Mouse (Mus musculus): ENCODE measurements at regions not wholly inside any gene's neighbourhood (a gene's known extent, or its start where the extent isn't known, plus 50 kb on each side); places are given as distances from the start of the nearest gene placed in this dataset.

DNA sequence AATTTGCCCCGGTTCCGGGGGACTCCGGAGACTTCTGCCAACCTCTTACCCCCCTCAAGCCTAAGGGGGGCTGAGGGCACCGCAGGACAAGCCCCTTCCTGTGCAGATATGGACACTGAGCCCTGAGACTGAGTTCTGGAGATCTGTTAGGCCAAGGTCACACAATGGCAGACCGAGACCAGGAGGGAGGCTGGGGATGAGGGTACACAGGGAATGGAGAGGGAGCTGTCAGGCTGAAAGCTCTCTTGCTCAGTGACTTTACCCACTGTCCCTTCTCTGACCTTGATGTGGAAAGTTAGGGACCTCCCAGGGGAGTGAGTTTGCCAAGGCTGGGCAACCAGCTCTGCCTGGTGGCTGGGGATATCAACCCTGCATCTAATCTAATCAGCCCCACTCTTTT is 82.7 kb downstream of the Cstad start:
- no peak for DNase-seq (ENCODE audit: low spot score in 2 of 2)

DNA sequence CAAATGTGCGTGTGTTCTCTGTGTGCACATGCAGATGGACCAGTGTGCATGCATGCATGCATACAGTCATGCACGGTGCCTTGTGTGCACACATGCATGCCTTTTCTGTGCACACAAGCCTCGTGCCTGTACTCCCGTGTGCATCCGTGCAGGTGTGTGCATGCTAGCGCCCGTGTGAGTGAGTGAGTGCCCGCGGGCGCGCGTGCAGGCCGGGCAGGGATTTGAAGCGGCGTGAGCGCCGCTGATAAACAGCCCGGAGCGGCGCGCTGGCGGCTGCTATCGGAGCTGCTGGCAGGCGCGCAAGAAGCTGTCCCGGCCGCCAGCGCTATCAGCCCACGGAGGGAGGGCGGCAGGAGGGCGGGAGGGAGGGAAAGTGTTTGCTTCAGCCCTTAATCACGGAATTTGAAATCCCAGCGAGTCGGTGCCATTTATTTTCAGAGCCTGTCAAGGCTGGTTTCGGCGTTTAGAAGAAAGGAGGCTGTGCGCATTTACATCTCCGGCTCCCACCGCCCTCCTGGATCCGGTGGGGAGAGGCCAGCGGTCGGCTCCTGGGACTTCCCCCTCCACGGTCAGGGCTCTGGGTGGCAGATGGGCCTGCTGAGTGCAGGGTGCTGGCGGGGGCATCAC is 82.1 kb downstream of the Cstad start:
- DNase-seq (ENCODE audit: low spot score in 2 of 2) = peak in 1 of 2 experiments; percentile 48

DNA sequence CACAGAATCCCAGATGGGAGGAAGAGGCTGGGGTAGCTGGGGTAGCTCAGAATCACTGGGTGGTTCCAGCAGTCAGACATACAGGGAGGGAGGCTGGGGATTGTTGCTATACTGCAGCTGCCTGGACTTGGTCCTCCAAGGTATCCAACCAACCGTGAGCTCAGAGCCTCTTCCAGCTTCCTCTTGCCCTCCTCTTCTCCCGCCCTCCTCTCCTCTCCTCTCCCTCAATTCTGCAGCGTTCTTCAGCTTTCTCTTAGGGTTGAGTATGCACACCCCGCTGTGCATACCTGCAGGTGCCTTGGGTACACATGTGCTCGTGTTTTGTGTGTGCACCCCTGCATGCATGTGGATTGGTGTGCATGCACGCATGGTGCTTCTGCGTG is 81.6 kb downstream of the Cstad start:
- no peak for DNase-seq (ENCODE audit: low spot score in 2 of 2)

DNA sequence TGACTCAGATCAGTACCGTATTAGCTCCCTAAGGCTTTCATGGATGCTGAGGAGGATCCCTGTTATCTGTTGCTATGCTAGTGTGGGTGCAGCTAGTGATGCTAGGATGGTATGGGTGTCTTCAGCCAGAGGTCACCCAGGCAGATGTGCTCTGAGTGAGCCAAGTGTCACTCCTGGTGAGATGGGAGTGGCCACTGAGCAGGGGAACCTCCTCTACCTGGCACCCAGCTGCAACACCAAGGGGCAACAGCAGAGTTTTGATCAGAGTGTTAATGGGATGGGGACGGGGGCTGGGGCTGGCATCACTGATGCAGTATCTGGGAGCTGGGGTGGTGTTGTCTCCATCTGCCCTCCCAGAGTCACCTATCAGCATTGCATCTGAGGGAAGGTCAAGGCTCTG is 81.0 kb downstream of the Cstad start:
- no peak for DNase-seq (ENCODE audit: low spot score in 2 of 2)

DNA sequence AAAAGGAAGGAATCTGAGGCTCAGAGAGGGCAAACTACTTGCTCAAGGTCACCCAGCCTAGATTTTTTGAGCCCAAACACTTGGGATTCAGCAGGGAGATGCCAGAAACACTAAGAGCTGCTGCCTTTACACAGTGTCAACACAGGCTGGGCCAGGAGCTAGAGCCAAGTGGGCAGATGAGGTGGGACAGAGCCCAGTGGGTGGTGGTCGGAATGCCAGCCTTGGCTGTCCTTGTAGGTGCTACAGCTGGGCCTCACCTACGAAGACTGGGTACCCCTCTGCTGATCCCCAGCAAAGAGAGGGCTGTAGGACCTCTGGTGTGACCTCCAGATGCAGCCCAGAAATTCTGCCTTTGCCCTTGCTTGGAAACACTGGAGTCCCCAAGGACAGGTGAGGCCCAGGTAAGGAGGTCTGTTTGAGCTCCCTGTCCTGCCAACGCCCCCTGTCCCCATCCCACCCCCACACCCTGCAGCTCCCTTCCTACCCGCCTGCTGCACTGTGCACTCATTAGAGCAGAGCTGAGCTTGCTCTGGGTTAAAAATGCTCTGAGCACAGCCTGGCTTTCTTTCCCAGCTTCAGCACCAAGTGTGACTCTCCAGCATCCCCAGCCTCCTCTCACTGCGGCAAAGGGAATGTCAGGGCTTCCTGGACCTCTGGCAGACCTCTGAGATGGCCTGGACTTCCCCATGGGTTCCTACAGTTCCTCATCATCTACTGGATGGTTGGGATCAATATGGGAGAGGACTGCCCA is 76.2 kb downstream of the Cstad start:
- DNase-seq (ENCODE audit: low spot score in 2 of 2) = no peak

DNA sequence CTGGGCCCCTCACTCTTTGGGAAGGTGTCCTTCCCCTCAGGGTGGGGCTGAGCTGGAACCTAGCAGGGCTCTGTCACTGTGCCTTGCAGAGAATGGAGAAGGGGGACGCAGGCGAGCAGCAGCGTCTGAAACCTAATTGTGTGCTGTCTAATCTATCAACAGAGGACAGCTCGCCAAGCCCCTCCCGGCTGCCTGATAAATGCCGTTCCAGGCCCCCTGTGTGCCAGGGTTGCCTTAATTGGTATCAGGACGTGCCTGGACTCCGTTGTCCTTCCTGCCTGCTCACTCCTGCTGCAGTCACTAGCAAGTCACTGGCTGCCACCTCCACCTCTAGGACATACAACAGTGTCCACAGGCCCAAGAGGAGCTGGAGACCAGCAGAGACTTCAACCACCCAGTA is 72.6 kb downstream of the Cstad start:
- DNase-seq (ENCODE audit: low spot score in 2 of 2) = no peak

DNA sequence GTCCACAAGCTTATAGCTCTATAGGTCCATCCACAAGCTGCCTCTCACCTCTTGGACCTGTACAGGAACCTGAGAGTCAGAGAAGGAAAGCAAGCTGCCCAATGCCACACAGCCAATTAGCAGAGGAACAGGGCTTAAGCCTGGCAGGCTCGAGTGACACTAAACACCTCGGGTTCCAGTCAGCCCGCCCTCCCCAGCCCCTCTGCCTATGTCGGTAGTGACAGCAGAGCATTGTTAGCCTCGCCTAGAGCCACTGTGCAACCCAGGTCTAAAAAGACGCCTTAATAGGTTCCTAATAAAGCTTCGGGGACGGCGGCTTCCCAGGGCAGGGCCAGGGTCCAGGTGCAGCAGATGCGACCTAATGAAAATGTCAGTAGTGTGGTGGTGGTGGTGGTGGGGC is 66.3 kb downstream of the Cstad start:
- no peak for DNase-seq (ENCODE audit: low spot score in 2 of 2)

DNA sequence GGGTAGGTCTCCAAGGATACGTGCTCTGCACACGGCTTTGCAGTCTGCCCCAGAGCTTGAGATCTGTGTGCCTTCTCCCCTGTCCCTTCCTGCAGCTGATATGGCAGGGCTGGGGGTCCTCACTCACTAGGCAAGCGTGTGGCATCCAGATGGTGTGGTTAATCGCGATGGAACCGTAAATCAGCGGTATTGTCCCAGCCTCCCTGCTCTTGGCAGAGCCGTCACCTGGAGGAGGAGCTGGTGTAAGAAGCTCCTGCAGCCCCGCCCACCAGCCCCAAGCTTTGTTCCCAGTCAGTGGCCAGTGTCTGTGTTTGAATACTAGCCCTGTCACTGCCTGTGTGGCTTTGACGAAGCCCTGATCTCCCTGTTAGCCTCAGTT is 65.8 kb downstream of the Cstad start:
- no peak for DNase-seq (ENCODE audit: low spot score in 2 of 2)

DNA sequence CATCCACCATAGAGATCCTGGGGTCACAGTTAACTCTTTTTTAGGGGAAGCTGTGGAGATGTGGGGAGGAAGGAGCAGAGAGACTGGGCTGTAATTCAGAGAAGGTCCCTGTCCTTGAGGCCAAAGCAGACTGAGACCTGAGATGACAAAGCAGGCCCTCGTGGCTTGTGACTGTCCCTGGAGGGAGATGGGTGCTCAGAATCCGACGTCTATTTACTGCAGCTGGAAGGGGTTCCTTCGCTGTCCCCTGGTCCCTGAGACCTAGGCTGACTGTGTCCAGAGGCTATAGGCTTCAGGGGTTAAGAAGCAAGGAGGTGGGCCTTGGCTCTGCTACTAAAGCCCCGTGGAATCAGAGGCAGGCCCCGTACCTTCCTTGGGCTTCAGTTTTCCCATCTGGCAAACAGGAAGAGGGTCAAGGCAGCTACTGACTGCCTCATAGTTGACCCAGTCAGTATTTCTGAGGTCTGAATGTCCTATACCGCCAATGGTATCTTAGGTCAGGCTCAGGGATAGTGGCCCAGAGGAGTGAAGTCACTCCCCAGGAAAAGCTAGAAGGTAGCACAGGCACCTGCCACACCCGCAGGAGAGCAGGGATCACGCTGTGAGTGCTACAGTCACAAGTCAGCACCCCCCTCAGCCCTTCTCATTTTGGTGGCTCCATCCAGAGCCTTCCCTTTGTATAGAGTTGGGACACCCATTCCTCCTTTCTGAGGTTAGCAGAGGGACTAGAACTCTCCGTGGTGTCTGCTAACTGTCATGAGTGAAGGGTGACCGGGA is 65.2 kb downstream of the Cstad start:
- no peak for DNase-seq (ENCODE audit: low spot score in 2 of 2)

DNA sequence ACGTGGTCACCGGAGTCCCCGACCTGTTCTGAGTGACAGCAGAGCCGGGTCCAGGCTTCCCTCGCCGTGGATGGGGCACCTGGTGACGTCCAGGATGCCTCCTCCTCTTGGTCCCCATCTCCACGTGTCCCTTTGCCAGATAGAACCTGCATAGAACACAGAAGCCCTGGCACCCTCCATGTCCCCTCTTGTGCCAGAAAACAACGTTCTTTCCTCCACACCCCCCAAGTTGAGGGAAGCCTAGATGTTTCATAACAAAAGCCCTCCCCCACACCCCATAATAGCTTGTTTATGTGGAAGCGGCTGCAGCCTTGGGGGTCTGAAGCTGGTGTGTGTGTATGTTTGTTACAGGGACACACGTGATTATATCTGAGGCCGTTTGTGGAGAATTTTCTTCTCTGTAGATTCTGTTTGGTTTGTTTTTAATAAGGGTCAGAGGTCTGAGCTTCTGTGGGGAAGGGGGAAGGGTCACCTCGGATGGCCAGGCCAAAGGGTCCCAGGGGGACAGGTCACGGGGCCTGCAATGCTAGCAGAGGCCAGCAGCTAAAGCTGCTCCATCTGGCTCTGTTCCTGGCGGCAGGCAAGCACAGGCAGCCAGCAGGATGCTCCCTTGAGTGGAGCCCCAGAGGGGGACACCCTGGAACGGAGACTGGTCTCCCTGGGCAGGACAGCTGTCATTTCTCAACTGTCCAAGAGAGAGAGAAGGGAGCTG is 64.2 kb downstream of the Cstad start:
- peak in 1 of 2 experiments; percentile 39 for DNase-seq (ENCODE audit: low spot score in 2 of 2)

Small RNA genes in the stretch of these regions (microRNA-seq; reads per million reads assigned to microRNA genes)
- gene Mir3089 = 1.1 reads per million

All from adrenal gland, postnatal 4 days (tissue).